Mouse (Mus musculus) thymus, adult 2 months (tissue): ENCODE results near the gene Fut4.

ENCODE experiments used
- CTCF ChIP-seq: fragments of 200-500 bp; IDR thresholded peaks from 2 replicates; pipeline ENCODE4 v1.5.1; 2012; ENCODE audit warnings: mild to moderate bottlenecking, control low read depth, low read length, moderate library complexity, borderline replicate concordance; ENCODE audit not compliant: control insufficient read depth, poor library complexity, insufficient read depth; ENCODE audit errors: extremely low read depth
- POLR2A ChIP-seq: fragments of 200-500 bp; IDR thresholded peaks from 2 replicates; pipeline ENCODE4 v1.6.1; 2012; ENCODE audit warnings: mild to moderate bottlenecking, low read length, control low read depth, moderate library complexity; ENCODE audit not compliant: control insufficient read depth, poor library complexity, insufficient read depth; ENCODE audit errors: extremely low read depth

DNA sequence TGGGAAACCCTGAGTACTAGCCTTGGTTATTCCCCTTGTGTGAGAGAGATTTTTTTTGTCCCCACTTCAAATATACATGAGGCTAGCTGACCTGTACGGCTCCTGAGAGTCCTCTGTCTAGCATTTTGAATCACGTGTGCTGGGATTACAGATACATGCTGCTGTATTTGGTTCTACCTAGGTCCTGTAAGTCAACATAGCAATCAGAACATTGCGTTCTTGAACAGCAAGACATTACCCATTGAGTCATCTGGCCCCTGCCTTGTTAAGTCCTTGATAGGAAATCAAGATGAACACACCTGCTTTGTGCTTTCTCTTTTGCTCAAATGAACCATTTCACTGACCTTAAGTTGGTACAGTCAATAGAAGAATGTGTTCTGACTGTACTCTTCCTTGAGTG is 2.3 kb upstream of the Fut4 start:
- TF ChIP-seq POLR2A (no peak), CTCF (no peak)
